Mouse (Mus musculus) G1E (cell line): Measurements from ENCODE around the gene Tmem132c. TPM values are rescaled to one million over a fixed set of nuclear protein-coding genes. Genes with fewer than 3 reads are reported as not detected.

Source experiments
- ATAC-seq: 2 replicates; pipeline ENCODE4 v1.8.0; 2016; ENCODE audit warnings: mild to moderate bottlenecking; ENCODE audit not compliant: insufficient number of reproducible peaks, poor library complexity, low FRiP score, severe bottlenecking; ENCODE audit errors: extremely low read depth
- DNase-seq: peaks from one replicate; pipeline ENCODE4 v3.0.0; 2012; ENCODE audit warnings: low spot score
- H3K27me3 ChIP-seq: 2 replicates; pipeline ENCODE4 v1.6.1; 2012; ENCODE audit warnings: mild to moderate bottlenecking, low read length, inconsistent platforms; ENCODE audit not compliant: insufficient read depth
- H3K36me3 ChIP-seq: replicated peaks from 2 replicates; pipeline ENCODE3; 2012; ENCODE audit warnings: mild to moderate bottlenecking, inconsistent platforms
- H3K4me1 ChIP-seq: 2 replicates; pipeline ENCODE4 v1.6.1; 2012; ENCODE audit warnings: low read depth, low read length, inconsistent platforms, mixed read lengths; ENCODE audit not compliant: insufficient read depth
- H3K4me3 ChIP-seq: 2 replicates; pipeline ENCODE4 v1.5.1; 2012; ENCODE audit warnings: low read depth, mild to moderate bottlenecking, inconsistent platforms, low read length, moderate library complexity, mixed read lengths
- H3K9me3 ChIP-seq: replicated peaks from 2 replicates; pipeline ENCODE4 v1.6.1; 2012; ENCODE audit warnings: inconsistent platforms
- CTCF ChIP-seq: IDR thresholded peaks from 2 replicates; pipeline ENCODE4 v1.5.1; 2012; ENCODE audit warnings: low read depth, low read length, inconsistent platforms, mixed read lengths
- GATA1 ChIP-seq: IDR thresholded peaks from 2 replicates; pipeline ENCODE4 v1.6.1; 2012; ENCODE audit warnings: borderline replicate concordance, low read length, inconsistent platforms, mixed read lengths
- GATA2 ChIP-seq: IDR thresholded peaks from 2 replicates; pipeline ENCODE4 v1.6.1; 2012; ENCODE audit warnings: low read depth, low read length, inconsistent platforms, borderline replicate concordance
- POLR2AphosphoS5 ChIP-seq: IDR thresholded peaks from 2 replicates; pipeline ENCODE4 v1.6.1; 2012; ENCODE audit warnings: low read depth, low read length, inconsistent platforms; ENCODE audit not compliant: insufficient replicate concordance
- TAL1 ChIP-seq: conservative IDR thresholded peaks from 2 replicates; pipeline ENCODE4 v1.6.1; 2012; ENCODE audit warnings: low read depth, low read length, inconsistent platforms, mixed read lengths
- polyA plus RNA-seq: library from polyadenylated mRNA; stranded (reverse); fragments of >175 nt; gene quantifications from 2 replicates; pipeline ENCODE4 v1.2.3, GENCODE M21; 2012
- total RNA-seq, 2 experiments: library from RNA; stranded (forward) in 1 of 2; stranded (reverse) in 1 of 2; fragments of 200-1000 nt in 1 of 2; fragments of >200 nt in 1 of 2; fragmentation: Nextera tagmentation in 1 of 2; gene quantifications; 2 replicates each; pipeline ENCODE4 v1.2.3; 2014 to 2017

The Tmem132c gene
- total and polyA plus RNA-seq, 3 experiments, result not detected

DNA sequence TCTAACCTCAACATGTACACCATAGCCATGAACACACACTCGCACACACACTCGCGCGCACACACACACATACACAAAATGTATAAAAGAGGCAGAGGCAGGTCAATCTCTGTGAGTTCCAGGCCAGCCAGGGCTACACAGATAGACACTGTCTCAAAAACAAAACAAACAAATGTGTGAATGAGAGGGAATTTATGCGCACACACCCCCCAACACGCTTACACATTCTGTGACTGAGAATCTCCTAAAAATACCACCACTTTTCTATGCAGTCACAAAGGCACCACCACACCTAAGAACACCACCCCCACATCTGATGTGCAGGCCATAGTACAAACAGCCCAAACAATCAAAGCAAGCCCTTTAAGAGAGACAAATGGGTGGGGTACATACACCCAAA is 370.8 kb downstream of the Tmem132c start:
- H3K9me3 ChIP-seq, result no peaks in the 10 kb centered on the region
- peaks cover 75% of the 10 kb centered on the region for H3K36me3 ChIP-seq
- no peaks in the 10 kb centered on the region for H3K27me3 ChIP-seq
- no peak for ATAC-seq
- no peak overlapping the region for H3K4me3 ChIP-seq
- no peak for TF ChIP-seq GATA2
- no peak for TF ChIP-seq TAL1
- no peak for TF ChIP-seq GATA1
- no peak for TF ChIP-seq CTCF
- no peak for TF ChIP-seq POLR2AphosphoS5
- no peak for DNase-seq
- peaks cover 55% of the 10 kb centered on the region for H3K4me1 ChIP-seq
